Mouse (Mus musculus) forebrain, embryonic 15.5 days (tissue): ENCODE measurements at regions not wholly inside any gene's neighbourhood (a gene's known extent, or its start where the extent isn't known, plus 50 kb on each side); places are given as distances from the start of the nearest gene placed in this dataset.

Experiments
- ATAC-seq: fragments of 200-750 bp; cut with Nextera tagmentation; replicated peaks from 2 replicates; pipeline ENCODE4 v1.8.0; 2017; ENCODE audit warnings: mild to moderate bottlenecking, moderate TSS enrichment, moderate library complexity
- H3K27ac ChIP-seq: fragments of 300-500 bp; sonication (generic); replicated peaks from 2 replicates; pipeline ENCODE4 v1.5.1; 2015; ENCODE audit warnings: mild to moderate bottlenecking, inconsistent platforms
- H3K27me3 ChIP-seq: fragments of 300-500 bp; sonication (generic); 2 replicates; pipeline ENCODE4 v1.6.1; 2015; ENCODE audit warnings: inconsistent platforms
- H3K36me3 ChIP-seq: fragments of 300-500 bp; sonication (generic); 2 replicates; pipeline ENCODE4 v1.6.1; 2015; ENCODE audit warnings: mild to moderate bottlenecking, inconsistent platforms
- H3K4me1 ChIP-seq: fragments of 300-500 bp; sonication (generic); 2 replicates; pipeline ENCODE4 v1.6.1; 2015; ENCODE audit warnings: inconsistent platforms
- H3K4me2 ChIP-seq: fragments of 300-500 bp; sonication (generic); replicated peaks from 2 replicates; pipeline ENCODE4 v1.6.1; 2015; ENCODE audit warnings: mild to moderate bottlenecking, inconsistent platforms
- H3K4me3 ChIP-seq: fragments of 300-500 bp; sonication (generic); 2 replicates; pipeline ENCODE4 v1.5.1; 2015; ENCODE audit warnings: mild to moderate bottlenecking, inconsistent platforms
- H3K9ac ChIP-seq: fragments of 300-500 bp; sonication (generic); replicated peaks from 2 replicates; pipeline ENCODE4 v1.6.1; 2015; ENCODE audit warnings: mild to moderate bottlenecking, inconsistent platforms
- H3K9me3 ChIP-seq: fragments of 300-500 bp; sonication (generic); 2 replicates; pipeline ENCODE4 v1.6.1; 2016; ENCODE audit warnings: inconsistent platforms
- WGBS: fragments of 180-500 bp; shearing (Covaris S2); methylation state at CpG from one replicate; pipeline ENCODE4 v1.1.7; 2015; ENCODE audit warnings: mixed read lengths; 5-methylcytosine and 5-hydroxymethylcytosine counted together

- H3K4me2 ChIP-seq = peak overlapping the region; percentile 65
- H3K27me3 ChIP-seq = no peaks in the 10 kb centered on the region
- H3K27ac ChIP-seq = peak overlapping the region; percentile 84
- no peaks in the 10 kb centered on the region for H3K9me3 ChIP-seq
- H3K4me3 ChIP-seq = peak overlapping the region; percentile 38
- ATAC-seq = peak; percentile 80
- 8% methylated on average over 30 of the region's 30 CpGs for WGBS
- H3K4me1 ChIP-seq = peaks cover 22% of the 10 kb centered on the region
- H3K9ac ChIP-seq = peak overlapping the region; percentile 38
- no peaks in the 10 kb centered on the region for H3K36me3 ChIP-seq
These were observed 89.9 kb upstream of the Gm9887 start for GRCm38 (mm10) chr12:69461888-69462840.

GRCm38 (mm10) chr12:69460552-69461079 is 88.4 kb upstream of the Gm9887 start:
- Histone ChIP-seq H3K27me3 (no peaks in the 10 kb centered on the region), H3K4me1 (peaks cover 24% of the 10 kb centered on the region), H3K9ac (no peak overlapping the region), H3K36me3 (no peaks in the 10 kb centered on the region), H3K9me3 (no peaks in the 10 kb centered on the region), H3K4me2 (no peak overlapping the region), H3K27ac (no peak overlapping the region), H3K4me3 (no peak overlapping the region)
- no peak for ATAC-seq
- 68% methylated on average over 3 of the region's 3 CpGs for WGBS

GRCm38 (mm10) chr12:69458170-69458841 is 86.0 kb upstream of the Gm9887 start:
- no peak overlapping the region for H3K9ac ChIP-seq
- H3K4me3 ChIP-seq = no peak overlapping the region
- H3K9me3 ChIP-seq = no peaks in the 10 kb centered on the region
- no peaks in the 10 kb centered on the region for H3K27me3 ChIP-seq
- ATAC-seq = no peak
- H3K4me1 ChIP-seq = peaks cover 24% of the 10 kb centered on the region
- no peak overlapping the region; the same call in 1 of the 2 replicates for H3K27ac ChIP-seq
- WGBS = 71% methylated on average over 14 of the region's 14 CpGs
- no peaks in the 10 kb centered on the region for H3K36me3 ChIP-seq
- H3K4me2 ChIP-seq = no peak overlapping the region

- Histone ChIP-seq H3K4me3 (no peak overlapping the region), H3K9me3 (no peaks in the 10 kb centered on the region), H3K4me2 (no peak overlapping the region), H3K4me1 (peaks cover 14% of the 10 kb centered on the region), H3K27ac (peak overlapping the region; percentile 76), H3K36me3 (no peaks in the 10 kb centered on the region), H3K27me3 (no peaks in the 10 kb centered on the region), H3K9ac (no peak overlapping the region)
- 72% methylated on average over 3 of the region's 3 CpGs for WGBS
- ATAC-seq = peak; percentile 68; the same call in 1 of the 2 replicates
These were observed 84.5 kb upstream of the Gm9887 start for GRCm38 (mm10) chr12:69456746-69457145.

GRCm38 (mm10) chr12:69456116-69456515 is 83.9 kb upstream of the Gm9887 start:
- 86% methylated on average over 12 of the region's 12 CpGs for WGBS
- Histone ChIP-seq H3K9me3 (no peaks in the 10 kb centered on the region), H3K4me2 (no peak overlapping the region), H3K36me3 (no peaks in the 10 kb centered on the region), H3K27ac (peak overlapping the region; percentile 76), H3K4me3 (no peak overlapping the region), H3K4me1 (peaks cover 8% of the 10 kb centered on the region; the same call in 1 of the 2 replicates), H3K9ac (no peak overlapping the region), H3K27me3 (no peaks in the 10 kb centered on the region)
- ATAC-seq = no peak

- Histone ChIP-seq H3K27ac (peak overlapping the region; percentile 76), H3K9me3 (no peaks in the 10 kb centered on the region), H3K9ac (no peak overlapping the region), H3K4me3 (no peak overlapping the region), H3K27me3 (no peaks in the 10 kb centered on the region), H3K4me1 (peaks cover 8% of the 10 kb centered on the region; the same call in 1 of the 2 replicates), H3K4me2 (no peak overlapping the region), H3K36me3 (no peaks in the 10 kb centered on the region)
- WGBS = 68% methylated on average over 5 of the region's 5 CpGs
- no peak for ATAC-seq
These were observed 83.3 kb upstream of the Gm9887 start for GRCm38 (mm10) chr12:69455566-69455965.

- WGBS = 80% methylated on average over 6 of the region's 6 CpGs
- H3K4me1 ChIP-seq = peaks cover 8% of the 10 kb centered on the region; the same call in 1 of the 2 replicates
- H3K4me2 ChIP-seq = no peak overlapping the region
- no peaks in the 10 kb centered on the region for H3K27me3 ChIP-seq
- no peak overlapping the region for H3K9ac ChIP-seq
- no peak overlapping the region for H3K4me3 ChIP-seq
- ATAC-seq = no peak
- H3K9me3 ChIP-seq = no peaks in the 10 kb centered on the region
- H3K27ac ChIP-seq = no peak overlapping the region
- H3K36me3 ChIP-seq = no peaks in the 10 kb centered on the region
These were observed 81.3 kb upstream of the Gm9887 start for GRCm38 (mm10) chr12:69453544-69453943.

- Histone ChIP-seq H3K4me3 (no peak overlapping the region), H3K9me3 (no peaks in the 10 kb centered on the region), H3K4me2 (no peak overlapping the region), H3K4me1 (peaks cover 8% of the 10 kb centered on the region; the same call in 1 of the 2 replicates), H3K27me3 (no peaks in the 10 kb centered on the region), H3K36me3 (no peaks in the 10 kb centered on the region), H3K9ac (no peak overlapping the region), H3K27ac (no peak overlapping the region)
- no peak for ATAC-seq
- 93% methylated on average over 10 of the region's 10 CpGs for WGBS
These were observed 80.7 kb upstream of the Gm9887 start for GRCm38 (mm10) chr12:69452986-69453385.

GRCm38 (mm10) chr12:69451110-69451509 is 78.9 kb upstream of the Gm9887 start:
- no peak overlapping the region for H3K9ac ChIP-seq
- no peak overlapping the region for H3K4me2 ChIP-seq
- H3K27me3 ChIP-seq = no peaks in the 10 kb centered on the region
- H3K4me1 ChIP-seq = peaks cover 18% of the 10 kb centered on the region
- no peak for ATAC-seq
- 68% methylated on average over 6 of the region's 6 CpGs for WGBS
- H3K4me3 ChIP-seq = no peak overlapping the region
- H3K36me3 ChIP-seq = no peaks in the 10 kb centered on the region
- H3K27ac ChIP-seq = no peak overlapping the region
- no peaks in the 10 kb centered on the region for H3K9me3 ChIP-seq

- no peak overlapping the region for H3K4me3 ChIP-seq
- no peaks in the 10 kb centered on the region for H3K27me3 ChIP-seq
- H3K9me3 ChIP-seq = no peaks in the 10 kb centered on the region
- no peak overlapping the region for H3K9ac ChIP-seq
- H3K4me1 ChIP-seq = peaks cover 22% of the 10 kb centered on the region
- H3K4me2 ChIP-seq = no peak overlapping the region
- ATAC-seq = no peak
- H3K27ac ChIP-seq = peak overlapping the region; percentile 20; the same call in 1 of the 2 replicates
- H3K36me3 ChIP-seq = no peaks in the 10 kb centered on the region
- WGBS = 73% methylated on average over 14 of the region's 14 CpGs
These were observed 75.9 kb upstream of the Gm9887 start for GRCm38 (mm10) chr12:69447962-69448767.

GRCm38 (mm10) chr12:69447322-69447827 is 75.1 kb upstream of the Gm9887 start:
- Histone ChIP-seq H3K4me1 (peaks cover 22% of the 10 kb centered on the region), H3K4me2 (peak overlapping the region; percentile 45), H3K27ac (peak overlapping the region; percentile 83), H3K4me3 (no peak overlapping the region), H3K27me3 (no peaks in the 10 kb centered on the region), H3K36me3 (no peaks in the 10 kb centered on the region), H3K9me3 (no peaks in the 10 kb centered on the region), H3K9ac (no peak overlapping the region)
- ATAC-seq = no peak
- 80% methylated on average over 9 of the region's 9 CpGs for WGBS
